Mouse (Mus musculus) neural tube, embryonic 13.5 days (tissue): ENCODE data around the gene Zg16. TPM values are rescaled to one million over a fixed set of nuclear protein-coding genes. Genes with fewer than 3 reads are reported as not detected.

Source experiments
- ATAC-seq: fragments of 200-750 bp; cut with Nextera tagmentation; 2 replicates; pipeline ENCODE4 v1.8.0; 2017; ENCODE audit warnings: low read depth, mild to moderate bottlenecking, moderate TSS enrichment, moderate library complexity
- H3K27ac ChIP-seq: fragments of 300-500 bp; sonication (generic); replicated peaks from 2 replicates; pipeline ENCODE4 v1.5.1; 2015; ENCODE audit warnings: moderate library complexity, mild to moderate bottlenecking, inconsistent platforms
- H3K27me3 ChIP-seq: fragments of 300-500 bp; sonication (generic); 2 replicates; pipeline ENCODE4 v1.6.1; 2015; ENCODE audit warnings: mild to moderate bottlenecking, inconsistent platforms
- H3K36me3 ChIP-seq: fragments of 300-500 bp; sonication (generic); 2 replicates; pipeline ENCODE4 v1.6.1; 2015; ENCODE audit warnings: mild to moderate bottlenecking, inconsistent platforms
- H3K4me1 ChIP-seq: fragments of 300-500 bp; sonication (generic); replicated peaks from 2 replicates; pipeline ENCODE4 v1.6.1; 2015; ENCODE audit warnings: inconsistent platforms
- H3K4me2 ChIP-seq: fragments of 300-500 bp; sonication (generic); 2 replicates; pipeline ENCODE4 v1.6.1; 2015; ENCODE audit warnings: inconsistent platforms, mild to moderate bottlenecking, moderate library complexity
- H3K4me3 ChIP-seq: fragments of 300-500 bp; sonication (generic); 2 replicates; pipeline ENCODE4 v1.5.1; 2015; ENCODE audit warnings: mild to moderate bottlenecking, inconsistent platforms
- H3K9ac ChIP-seq: fragments of 300-500 bp; sonication (generic); 2 replicates; pipeline ENCODE4 v1.6.1; 2015; ENCODE audit warnings: moderate library complexity, mild to moderate bottlenecking, inconsistent platforms
- H3K9me3 ChIP-seq: fragments of 300-500 bp; sonication (generic); 2 replicates; pipeline ENCODE4 v1.6.1; 2016; ENCODE audit warnings: inconsistent platforms
- WGBS: fragments of 180-500 bp; shearing (Covaris S2); methylation state at CpG from one replicate; pipeline ENCODE4 v1.1.7; 2015; 5-methylcytosine and 5-hydroxymethylcytosine counted together
- polyA plus RNA-seq: library from polyadenylated mRNA; unstranded; fragments of >200 nt; fragmentation: Nextera tagmentation; extraction: Ambion mirVana; gene quantifications from 2 replicates; pipeline ENCODE4 v1.2.1, GENCODE M21; 2015

Gene Zg16
- polyA plus RNA-seq, 1 experiment from 2014 or later = not detected

DNA sequence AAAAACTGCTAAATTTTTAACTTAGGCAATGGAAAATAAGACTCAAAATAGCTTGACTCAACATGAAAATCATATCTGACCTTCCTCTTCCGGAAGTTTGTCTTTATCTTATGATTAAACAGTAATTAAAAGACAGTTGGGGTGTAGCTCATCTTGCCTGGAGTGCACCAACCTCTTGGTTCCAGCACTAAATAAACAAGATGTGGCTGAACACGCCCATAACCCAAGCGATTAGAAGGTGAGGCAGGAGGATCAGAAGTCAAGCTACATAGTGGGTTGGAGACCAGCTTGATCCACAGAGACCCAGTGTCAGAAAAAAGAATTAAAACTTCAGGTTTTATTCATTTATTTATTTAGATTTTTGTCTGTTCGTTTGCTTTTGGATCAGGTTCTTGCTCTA is 3.4 kb downstream of the Zg16 start:
- 86% methylated on average over 4 of the region's 4 CpGs for WGBS
- Histone ChIP-seq H3K4me3 (no peak overlapping the region), H3K4me2 (no peak overlapping the region), H3K4me1 (peaks cover under 1% of the 10 kb centered on the region; the same call in 1 of the 2 replicates), H3K36me3 (no peaks in the 10 kb centered on the region), H3K27me3 (no peaks in the 10 kb centered on the region), H3K9ac (no peak overlapping the region), H3K9me3 (no peaks in the 10 kb centered on the region), H3K27ac (no peak overlapping the region)
- no peak for ATAC-seq

- 58% methylated on average over 2 of the region's 2 CpGs for WGBS
- no peak for ATAC-seq
- no peak overlapping the region for H3K27ac ChIP-seq
Measured at GRCm38 (mm10) chr7:127082995-127083394, 4.1 kb downstream of the Zg16 start.

DNA sequence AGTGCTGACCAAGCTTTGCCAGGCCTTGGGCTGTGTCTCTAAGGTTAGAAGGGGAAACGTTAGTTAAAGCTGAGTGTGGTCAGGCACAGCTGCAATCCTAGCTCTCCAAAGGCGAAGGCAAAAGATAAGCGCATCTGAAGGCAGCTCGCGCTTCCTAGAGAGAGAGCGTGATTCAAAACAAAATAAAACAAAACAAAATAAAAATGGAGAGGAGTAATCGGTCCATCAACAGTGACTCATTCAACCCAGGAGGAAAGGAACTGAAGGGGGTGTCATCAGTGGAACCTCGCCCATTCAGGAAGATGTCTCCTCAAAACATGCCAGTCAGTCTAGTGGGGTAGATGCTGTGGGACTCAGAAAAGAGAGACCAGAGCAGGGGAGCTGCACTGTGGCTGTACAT is 4.9 kb downstream of the Zg16 start:
- no peak for ATAC-seq
- no peak overlapping the region for H3K27ac ChIP-seq
- no peaks in the 10 kb centered on the region for H3K27me3 ChIP-seq
- no peaks in the 10 kb centered on the region for H3K9me3 ChIP-seq
- H3K9ac ChIP-seq = no peak overlapping the region
- H3K4me1 ChIP-seq = no peaks in the 10 kb centered on the region
- H3K4me3 ChIP-seq = no peak overlapping the region
- no peaks in the 10 kb centered on the region for H3K36me3 ChIP-seq
- no peak overlapping the region for H3K4me2 ChIP-seq
- 86% methylated on average over 8 of the region's 8 CpGs for WGBS

More at GRCm38 (mm10) chr7:127082995-127083394, 4.1 kb downstream of the Zg16 start:
- H3K4me3 ChIP-seq = no peak overlapping the region
- H3K4me1 ChIP-seq = no peaks in the 10 kb centered on the region
- H3K9ac ChIP-seq = no peak overlapping the region
- H3K4me2 ChIP-seq = no peak overlapping the region
- H3K9me3 ChIP-seq = no peaks in the 10 kb centered on the region
- no peaks in the 10 kb centered on the region for H3K27me3 ChIP-seq
- H3K36me3 ChIP-seq = no peaks in the 10 kb centered on the region

GRCm38 (mm10) chr7:127080045-127080444 is 7.1 kb downstream of the Zg16 start:
- Histone ChIP-seq H3K27ac (no peak overlapping the region), H3K4me1 (no peaks in the 10 kb centered on the region), H3K4me2 (no peak overlapping the region), H3K27me3 (no peaks in the 10 kb centered on the region), H3K4me3 (no peak overlapping the region), H3K9me3 (no peaks in the 10 kb centered on the region), H3K9ac (no peak overlapping the region), H3K36me3 (no peaks in the 10 kb centered on the region)
- whole genome bisulfite sequencing = 58% methylated on average over 3 of the region's 3 CpGs
- ATAC-seq = no peak

GRCm38 (mm10) chr7:127077692-127078091 is 9.4 kb downstream of the Zg16 start:
- Histone ChIP-seq H3K9ac (no peak overlapping the region), H3K4me2 (no peak overlapping the region)
- 85% methylated on average over 3 of the region's 3 CpGs for WGBS

GRCm38 (mm10) chr7:127076188-127076587 is 10.9 kb downstream of the Zg16 start:
- no peak for ATAC-seq
- H3K27me3 ChIP-seq = no peaks in the 10 kb centered on the region

More at GRCm38 (mm10) chr7:127077692-127078091, 9.4 kb downstream of the Zg16 start:
- H3K36me3 ChIP-seq = no peaks in the 10 kb centered on the region
- no peak overlapping the region for H3K27ac ChIP-seq
- no peaks in the 10 kb centered on the region for H3K9me3 ChIP-seq
- no peak for ATAC-seq
- H3K4me3 ChIP-seq = no peak overlapping the region
- H3K4me1 ChIP-seq = no peaks in the 10 kb centered on the region
- no peaks in the 10 kb centered on the region for H3K27me3 ChIP-seq

DNA sequence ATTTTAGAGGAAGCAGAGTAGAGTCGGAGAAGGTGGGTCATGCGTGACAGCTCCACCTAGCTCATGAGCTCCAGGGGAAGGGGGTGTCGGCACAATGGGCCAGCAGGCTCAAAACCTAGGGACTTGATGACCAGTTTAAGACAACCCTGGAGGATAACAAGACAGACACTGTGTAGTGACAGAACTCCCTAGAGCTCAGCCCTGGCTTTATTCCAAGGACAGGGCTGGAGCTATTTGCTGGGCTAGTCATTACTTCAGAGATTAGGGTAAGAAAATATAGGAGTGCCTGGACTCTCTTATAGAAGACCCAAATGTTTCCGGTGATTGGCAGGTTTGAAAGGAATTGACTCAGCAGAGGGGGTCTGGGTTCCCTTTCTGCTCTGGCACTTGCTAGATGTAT is 13.9 kb downstream of the Zg16 start:
- Histone ChIP-seq H3K27ac (no peak overlapping the region), H3K27me3 (no peaks in the 10 kb centered on the region), H3K36me3 (no peaks in the 10 kb centered on the region), H3K4me2 (no peak overlapping the region), H3K4me3 (no peak overlapping the region), H3K9me3 (no peaks in the 10 kb centered on the region), H3K9ac (no peak overlapping the region), H3K4me1 (no peaks in the 10 kb centered on the region)
- WGBS = 89% methylated on average over 4 of the region's 4 CpGs
- ATAC-seq = no peak

More at GRCm38 (mm10) chr7:127076188-127076587, 10.9 kb downstream of the Zg16 start:
- no peak overlapping the region for H3K9ac ChIP-seq
- WGBS = 90% methylated on average over 5 of the region's 5 CpGs
- no peaks in the 10 kb centered on the region for H3K4me1 ChIP-seq
- H3K27ac ChIP-seq = no peak overlapping the region
- no peak overlapping the region for H3K4me3 ChIP-seq
- no peaks in the 10 kb centered on the region for H3K9me3 ChIP-seq
- no peak overlapping the region for H3K4me2 ChIP-seq
- H3K36me3 ChIP-seq = no peaks in the 10 kb centered on the region

DNA sequence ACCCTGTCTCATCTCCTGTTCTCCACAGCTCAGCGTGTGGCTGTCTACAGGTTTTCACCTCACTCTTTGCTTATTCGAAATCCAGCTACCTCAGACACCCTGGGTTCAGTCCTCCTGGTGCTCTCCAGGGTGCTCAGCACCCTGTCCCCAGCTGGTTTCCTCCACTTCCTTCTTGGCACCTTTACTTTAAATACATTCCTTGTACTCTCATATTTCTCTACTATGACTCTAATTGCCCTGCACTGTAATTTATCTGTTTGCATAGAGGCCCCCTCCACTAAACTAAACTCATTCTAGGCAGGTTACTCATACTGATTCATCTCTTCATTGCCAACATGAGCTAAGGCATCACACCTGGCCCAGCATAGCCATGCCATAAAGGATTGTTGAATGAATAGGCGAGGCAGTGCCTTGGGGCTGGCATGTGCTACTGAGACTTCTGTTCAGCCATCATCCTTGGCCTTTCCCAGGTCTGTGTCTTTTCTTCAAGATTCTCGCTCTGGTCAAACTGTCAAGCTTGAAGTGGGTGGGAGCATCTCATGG is 16.2 kb downstream of the Zg16 start:
- Histone ChIP-seq H3K9ac (no peak overlapping the region), H3K27me3 (no peaks in the 10 kb centered on the region), H3K27ac (no peak overlapping the region), H3K4me1 (no peaks in the 10 kb centered on the region), H3K4me2 (no peak overlapping the region), H3K4me3 (no peak overlapping the region), H3K36me3 (no peaks in the 10 kb centered on the region), H3K9me3 (no peaks in the 10 kb centered on the region)
- no peak for ATAC-seq
- WGBS = 78% methylated on average over 4 of the region's 4 CpGs

- WGBS = 79% methylated on average over 4 of the region's 4 CpGs
- no peak overlapping the region for H3K4me2 ChIP-seq
- no peaks in the 10 kb centered on the region for H3K27me3 ChIP-seq
- H3K27ac ChIP-seq = no peak overlapping the region
- H3K4me3 ChIP-seq = no peak overlapping the region
- H3K9me3 ChIP-seq = no peaks in the 10 kb centered on the region
- ATAC-seq = no peak
- no peaks in the 10 kb centered on the region for H3K36me3 ChIP-seq
- no peaks in the 10 kb centered on the region for H3K4me1 ChIP-seq
- H3K9ac ChIP-seq = no peak overlapping the region
Measured at GRCm38 (mm10) chr7:127066317-127066716, 20.8 kb downstream of the Zg16 start.

DNA sequence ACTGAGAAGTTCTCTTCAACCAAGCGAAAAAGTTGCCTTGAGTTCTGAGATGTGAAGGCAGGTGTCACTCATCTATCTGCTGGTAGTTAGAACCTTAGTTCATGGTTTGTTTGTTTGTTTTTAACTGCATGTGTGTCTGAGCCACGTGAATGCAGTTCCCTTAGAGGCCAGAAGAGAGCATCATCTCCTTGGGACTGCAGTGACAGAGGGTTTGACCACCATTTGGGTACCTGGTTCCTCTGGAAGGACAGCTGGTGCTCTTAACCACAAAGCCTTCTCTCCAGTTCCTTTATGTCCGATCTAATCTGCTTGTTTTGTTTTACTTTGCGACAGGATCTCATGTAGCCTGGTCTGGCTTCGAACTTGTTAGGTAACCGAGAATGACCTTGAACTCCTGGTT is 21.6 kb downstream of the Zg16 start:
- ATAC-seq = no peak
- 91% methylated on average over 6 of the region's 6 CpGs for WGBS
- H3K4me3 ChIP-seq = no peak overlapping the region

DNA sequence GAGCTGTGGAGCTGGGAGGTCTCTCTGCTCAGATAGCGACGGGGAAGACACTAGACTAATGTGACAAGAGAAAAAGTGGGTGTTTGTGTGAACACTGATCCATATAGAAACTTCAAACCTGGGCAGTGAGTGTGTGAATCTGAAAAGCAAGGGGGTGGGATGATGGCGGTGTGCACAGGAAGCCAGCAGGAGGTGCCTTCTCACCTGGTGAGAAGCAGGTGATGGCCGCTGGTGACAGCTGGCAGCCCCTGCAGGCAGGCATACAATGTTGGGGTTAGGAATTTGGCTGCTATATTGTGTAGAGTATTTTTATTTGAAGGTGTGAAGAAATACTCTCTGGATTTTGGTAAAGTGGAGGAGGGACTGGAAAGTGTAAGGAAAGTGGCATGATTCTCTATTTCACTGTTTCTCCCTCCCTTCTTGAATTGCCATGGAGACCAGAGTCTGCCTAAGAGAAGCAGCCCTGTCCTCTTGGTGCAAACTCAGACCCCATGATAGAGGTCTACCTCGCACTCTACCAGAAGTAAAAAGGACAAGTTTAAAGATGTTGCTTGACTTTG is 32.0 kb downstream of the Zg16 start:
- Histone ChIP-seq H3K4me3 (no peak overlapping the region), H3K9me3 (no peaks in the 10 kb centered on the region), H3K4me2 (no peak overlapping the region), H3K9ac (no peak overlapping the region), H3K27ac (no peak overlapping the region), H3K27me3 (no peaks in the 10 kb centered on the region), H3K4me1 (no peaks in the 10 kb centered on the region), H3K36me3 (no peaks in the 10 kb centered on the region)
- 75% methylated on average over 5 of the region's 5 CpGs for WGBS
- no peak for ATAC-seq

More for the DNA sequence above, 21.6 kb downstream of the Zg16 start:
- Histone ChIP-seq H3K9ac (no peak overlapping the region), H3K4me2 (no peak overlapping the region), H3K4me1 (no peaks in the 10 kb centered on the region), H3K9me3 (no peaks in the 10 kb centered on the region), H3K27me3 (no peaks in the 10 kb centered on the region), H3K27ac (no peak overlapping the region), H3K36me3 (no peaks in the 10 kb centered on the region)

DNA sequence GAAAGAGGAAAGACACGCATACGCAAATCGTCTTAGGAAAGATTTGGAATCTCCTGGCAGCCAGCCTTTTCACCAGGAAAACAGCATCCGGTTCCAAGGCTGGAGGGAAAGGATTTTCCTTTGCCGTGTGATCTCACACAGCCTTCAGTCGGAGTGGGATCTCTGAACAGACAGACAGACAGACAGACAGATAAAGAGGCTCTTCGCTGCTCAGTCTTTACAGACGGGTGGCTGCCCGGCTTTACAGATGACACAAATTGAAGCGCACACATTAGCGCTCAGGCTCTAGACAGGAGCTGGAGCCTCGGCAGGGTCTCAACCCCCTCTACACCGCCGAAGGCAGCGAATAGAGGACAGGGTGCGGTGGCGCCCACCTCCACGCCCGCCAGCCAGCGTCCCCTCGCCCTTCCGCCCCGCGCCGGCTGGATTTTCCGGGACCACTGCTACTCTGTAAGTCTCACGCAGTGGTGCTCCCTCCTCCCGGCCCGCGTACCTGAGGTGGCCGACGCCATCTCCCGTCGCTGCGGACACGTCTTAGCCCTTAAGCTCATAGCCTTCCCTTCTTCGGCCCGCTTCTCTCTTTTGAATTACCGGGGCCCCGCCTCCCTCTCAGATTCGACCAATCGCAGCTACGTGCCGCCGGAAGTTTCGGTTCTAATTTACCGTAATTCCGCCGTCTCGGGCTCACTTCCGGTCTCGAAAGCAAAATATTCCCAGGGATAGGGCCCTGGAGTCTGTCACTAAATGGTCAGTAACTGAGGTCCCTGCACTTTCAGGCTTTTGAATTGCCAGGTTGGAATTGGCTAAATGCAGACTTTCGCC is 45.1 kb downstream of the Zg16 start, which contains the start of gene Kif22:
Gene Kif22, minus strand, starts transcription at position 621 of the 822 bp plus-strand sequence.
- H3K9me3 ChIP-seq = no peaks in the 10 kb centered on the region
- WGBS = under 1% methylated on average over 53 of the region's 53 CpGs
- H3K4me3 ChIP-seq = peak within 1 kb of the TSS; percentile 71
- H3K4me1 ChIP-seq = peaks cover 21% of the 10 kb centered on the region
- H3K4me2 ChIP-seq = peak within 1 kb of the TSS; percentile 84
- no peaks in the 10 kb centered on the region for H3K36me3 ChIP-seq
- peak within 1 kb of the TSS; percentile 79 for H3K9ac ChIP-seq
- H3K27ac ChIP-seq = peak within 1 kb of the TSS; percentile 53
- peak; percentile 87 for ATAC-seq
- no peaks in the 10 kb centered on the region for H3K27me3 ChIP-seq
